Mouse (Mus musculus) limb, embryonic 12.5 days (tissue): ENCODE data around the gene Itpr1. TPM values are rescaled to one million over a fixed set of nuclear protein-coding genes. Genes with fewer than 3 reads are reported as not detected.

ENCODE experiments used
- ATAC-seq: fragments of 200-750 bp; cut with Nextera tagmentation; 2 replicates; pipeline ENCODE4 v1.8.0; 2017; ENCODE audit warnings: low read depth, moderate TSS enrichment; ENCODE audit not compliant: insufficient number of reproducible peaks, insufficient read depth, low FRiP score, low TSS enrichment
- H3K27ac ChIP-seq: fragments of 300-500 bp; sonication (generic); 2 replicates; pipeline ENCODE4 v1.5.1; 2016; ENCODE audit warnings: mild to moderate bottlenecking, moderate library complexity
- H3K27me3 ChIP-seq: fragments of 300-500 bp; sonication (generic); 2 replicates; pipeline ENCODE4 v1.6.1; 2016; ENCODE audit warnings: mild to moderate bottlenecking, moderate library complexity
- H3K36me3 ChIP-seq: fragments of 300-500 bp; sonication (generic); 2 replicates; pipeline ENCODE4 v1.6.1; 2016; ENCODE audit warnings: mild to moderate bottlenecking, moderate library complexity
- H3K4me1 ChIP-seq: fragments of 300-500 bp; sonication (generic); replicated peaks from 2 replicates; pipeline ENCODE4 v1.6.1; 2016
- H3K4me2 ChIP-seq: fragments of 300-500 bp; sonication (generic); 2 replicates; pipeline ENCODE4 v1.6.1; 2016; ENCODE audit warnings: mild to moderate bottlenecking, moderate library complexity
- H3K4me3 ChIP-seq: fragments of 300-500 bp; sonication (generic); replicated peaks from 2 replicates; pipeline ENCODE4 v1.5.1; 2016; ENCODE audit warnings: mild to moderate bottlenecking
- H3K9ac ChIP-seq: fragments of 300-500 bp; sonication (generic); replicated peaks from 2 replicates; pipeline ENCODE4 v1.6.1; 2016; ENCODE audit warnings: mild to moderate bottlenecking, moderate library complexity
- H3K9me3 ChIP-seq: fragments of 300-500 bp; sonication (generic); 2 replicates; pipeline ENCODE4 v1.6.1; 2016; ENCODE audit warnings: mild to moderate bottlenecking, moderate library complexity
- WGBS: fragments of 180-500 bp; shearing (Covaris S2); methylation state at CpG from one replicate; pipeline ENCODE4 v1.1.7; 2016; 5-methylcytosine and 5-hydroxymethylcytosine counted together
- microRNA-seq: library from miRNA; unstranded; fragments of <30 nt; microRNA quantifications from one replicate; pipeline ENCODE4, GENCODE M21; 2017
- polyA plus RNA-seq: library from polyadenylated mRNA; unstranded; fragments of >200 nt; fragmentation: Nextera tagmentation; extraction: Ambion mirVana; gene quantifications from 2 replicates; pipeline ENCODE4 v1.2.1, GENCODE M21; 2016

Itpr1 gene
- polyA plus RNA-seq, 1 experiment from 2014 or later, result 10.4 TPM

DNA sequence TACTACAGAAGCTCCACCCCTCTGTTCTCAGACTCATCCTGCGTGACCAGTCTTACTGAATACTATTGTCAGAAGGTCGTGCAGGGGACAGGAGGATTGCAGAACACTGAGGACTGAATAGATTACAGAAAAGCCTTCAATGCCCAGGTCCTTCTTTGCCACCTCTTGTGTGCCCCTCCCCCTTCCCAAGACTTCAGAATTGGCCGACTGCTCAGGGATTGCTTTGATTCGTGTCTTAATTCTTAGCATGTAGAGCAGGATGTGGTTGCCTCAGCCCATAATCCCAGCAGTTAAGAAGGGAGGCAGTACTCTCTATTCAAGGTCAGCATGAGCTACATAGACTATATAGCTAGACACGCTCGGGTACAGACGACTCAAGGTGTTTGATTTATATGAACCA lies 359.8 kb downstream of the Itpr1 start:
- WGBS, result 68% methylated on average over 7 of the region's 7 CpGs
- no peak overlapping the region for H3K4me3 ChIP-seq
- H3K36me3 ChIP-seq, result no peaks in the 10 kb centered on the region
- H3K4me2 ChIP-seq, result no peak overlapping the region
- H3K9ac ChIP-seq, result no peak overlapping the region
- H3K27me3 ChIP-seq, result no peaks in the 10 kb centered on the region
- no peak for ATAC-seq
- H3K27ac ChIP-seq, result no peak overlapping the region
- H3K4me1 ChIP-seq, result peaks cover 24% of the 10 kb centered on the region
- H3K9me3 ChIP-seq, result no peaks in the 10 kb centered on the region

DNA sequence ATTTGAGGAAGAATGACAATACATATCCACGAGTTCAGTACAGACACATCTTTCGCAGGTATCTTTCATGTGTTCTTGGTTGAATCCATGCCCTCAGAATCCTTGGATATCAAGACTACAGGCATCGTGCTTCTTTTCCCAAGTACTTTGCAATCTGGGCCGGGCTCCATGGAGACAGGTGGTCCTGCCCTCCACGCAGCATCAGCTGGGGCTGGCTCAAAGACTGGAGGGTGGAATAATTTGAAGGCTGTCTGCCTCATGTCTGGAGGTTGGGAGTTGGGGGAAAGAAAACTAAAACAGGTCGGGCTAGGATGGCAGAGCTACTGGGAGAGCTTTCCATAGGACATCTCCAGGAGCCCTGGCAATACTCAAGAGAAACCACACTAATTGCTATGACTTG lies 364.2 kb downstream of the Itpr1 start:
- no peaks in the 10 kb centered on the region; the same call in 1 of the 2 replicates for H3K27me3 ChIP-seq
- no peaks in the 10 kb centered on the region for H3K4me1 ChIP-seq
- ATAC-seq, result no peak

DNA sequence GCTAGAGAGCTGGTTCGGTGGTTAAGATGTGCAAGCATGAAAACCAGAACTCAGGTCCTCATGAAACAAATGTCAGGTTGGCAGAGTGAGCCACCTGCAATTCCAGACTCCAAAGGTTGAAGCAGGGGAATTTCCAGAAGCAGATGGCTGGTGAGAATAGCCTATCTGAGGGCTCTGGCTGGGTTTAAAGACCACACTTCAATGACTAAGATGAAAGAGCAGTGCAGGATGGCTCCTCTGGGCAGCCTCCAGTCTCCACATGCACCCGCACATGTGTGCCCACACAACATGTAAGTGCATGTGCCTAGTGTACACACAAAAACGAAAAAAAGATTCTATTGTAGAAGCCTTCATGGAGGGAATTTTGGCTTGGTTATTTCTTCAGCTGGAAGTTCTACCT lies 375.5 kb downstream of the Itpr1 start:
- no peaks in the 10 kb centered on the region for H3K36me3 ChIP-seq
- no peak for ATAC-seq
- 83% methylated on average over 3 of the region's 3 CpGs for WGBS
- no peak overlapping the region for H3K4me2 ChIP-seq
- H3K9ac ChIP-seq, result no peak overlapping the region
- no peaks in the 10 kb centered on the region for H3K4me1 ChIP-seq
- no peak overlapping the region for H3K27ac ChIP-seq
- no peaks in the 10 kb centered on the region for H3K27me3 ChIP-seq
- H3K9me3 ChIP-seq, result no peaks in the 10 kb centered on the region
- H3K4me3 ChIP-seq, result no peak overlapping the region

More for the DNA sequence above, 364.2 kb downstream of the Itpr1 start:
- Histone ChIP-seq H3K4me2 (no peak overlapping the region), H3K9ac (no peak overlapping the region), H3K27ac (no peak overlapping the region), H3K36me3 (no peaks in the 10 kb centered on the region), H3K9me3 (no peaks in the 10 kb centered on the region), H3K4me3 (no peak overlapping the region)
- 88% methylated on average over 6 of the region's 6 CpGs for WGBS

- WGBS, result 78% methylated on average over 8 of the region's 8 CpGs
- Histone ChIP-seq H3K36me3 (no peaks in the 10 kb centered on the region), H3K4me3 (no peak overlapping the region), H3K4me2 (no peak overlapping the region), H3K27me3 (no peaks in the 10 kb centered on the region; the same call in 1 of the 2 replicates), H3K9me3 (no peaks in the 10 kb centered on the region), H3K27ac (no peak overlapping the region), H3K9ac (no peak overlapping the region), H3K4me1 (no peaks in the 10 kb centered on the region)
- no peak for ATAC-seq
These were observed 379.3 kb downstream of the Itpr1 start for GRCm38 (mm10) chr6:108592227-108592626.

GRCm38 (mm10) chr6:108592636-108593035 lies 379.7 kb downstream of the Itpr1 start:
- ATAC-seq, result no peak
- 68% methylated on average over 6 of the region's 6 CpGs for WGBS

DNA sequence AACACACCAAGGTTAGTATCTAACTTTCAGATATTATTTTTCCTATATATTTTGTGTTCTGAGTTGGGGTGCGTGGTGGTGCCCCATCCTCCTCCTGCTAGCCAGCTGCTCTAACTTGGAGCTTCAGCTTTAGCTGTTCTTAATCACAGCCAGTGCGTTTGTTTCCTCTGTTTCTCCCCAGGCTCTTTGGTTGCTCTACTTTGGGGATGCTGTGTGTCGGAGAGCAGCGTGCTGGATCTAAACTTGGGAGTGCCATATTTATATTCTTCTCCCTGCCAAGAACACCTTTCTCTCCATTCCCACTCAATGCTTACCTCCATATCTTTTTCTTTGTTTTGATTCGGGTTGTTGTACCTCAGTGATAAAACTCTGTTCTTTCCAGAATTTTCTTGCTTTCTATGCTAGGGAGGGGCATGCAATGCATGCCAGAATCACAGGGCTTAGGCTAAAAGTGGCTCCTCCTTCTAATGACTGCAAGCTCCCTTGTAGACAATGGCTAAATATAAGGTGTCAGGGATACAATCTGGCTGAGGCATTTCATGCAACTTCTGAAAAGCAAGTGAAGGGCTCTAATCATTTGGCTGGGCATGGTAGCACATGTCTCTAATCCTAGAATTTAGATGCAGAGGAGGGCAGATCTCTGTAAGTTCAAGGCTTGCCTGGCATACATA lies 381.4 kb downstream of the Itpr1 start:
- Histone ChIP-seq H3K9ac (no peak overlapping the region), H3K4me2 (no peak overlapping the region), H3K27me3 (no peaks in the 10 kb centered on the region; the same call in 1 of the 2 replicates), H3K27ac (no peak overlapping the region), H3K4me1 (no peaks in the 10 kb centered on the region), H3K9me3 (no peaks in the 10 kb centered on the region), H3K36me3 (no peaks in the 10 kb centered on the region), H3K4me3 (no peak overlapping the region)
- no peak for ATAC-seq
- 79% methylated on average over 5 of the region's 5 CpGs for WGBS

More at GRCm38 (mm10) chr6:108592636-108593035, 379.7 kb downstream of the Itpr1 start:
- Histone ChIP-seq H3K4me2 (no peak overlapping the region), H3K36me3 (no peaks in the 10 kb centered on the region), H3K4me1 (no peaks in the 10 kb centered on the region), H3K27me3 (no peaks in the 10 kb centered on the region; the same call in 1 of the 2 replicates), H3K9ac (no peak overlapping the region), H3K9me3 (no peaks in the 10 kb centered on the region), H3K4me3 (no peak overlapping the region), H3K27ac (no peak overlapping the region)

DNA sequence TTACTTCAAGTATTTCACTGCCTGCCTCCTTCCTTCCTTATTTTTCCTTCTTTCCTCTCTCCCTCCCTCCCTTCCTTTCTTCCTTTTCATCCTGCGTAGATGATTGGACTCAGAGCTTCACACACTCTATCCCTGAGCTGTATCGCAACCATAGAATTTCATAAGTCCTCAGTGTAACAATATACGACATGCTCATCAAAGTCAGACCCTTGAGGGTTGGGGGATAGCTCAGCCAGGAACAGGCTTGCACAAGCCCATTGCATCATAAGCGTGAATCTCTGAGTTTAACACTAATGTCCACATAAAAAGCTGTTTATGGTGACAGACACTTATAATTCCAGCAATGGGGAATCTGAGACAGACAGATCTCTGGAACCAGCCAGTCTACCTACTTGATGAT lies 385.8 kb downstream of the Itpr1 start:
- Histone ChIP-seq H3K4me2 (no peak overlapping the region), H3K27ac (no peak overlapping the region), H3K9me3 (no peaks in the 10 kb centered on the region), H3K36me3 (no peaks in the 10 kb centered on the region), H3K4me1 (no peaks in the 10 kb centered on the region), H3K27me3 (no peaks in the 10 kb centered on the region; the same call in 1 of the 2 replicates), H3K4me3 (no peak overlapping the region), H3K9ac (no peak overlapping the region)
- 81% methylated on average over 4 of the region's 4 CpGs for WGBS
- ATAC-seq, result no peak

- Histone ChIP-seq H3K9ac (no peak overlapping the region), H3K36me3 (no peaks in the 10 kb centered on the region), H3K4me3 (no peak overlapping the region), H3K9me3 (no peaks in the 10 kb centered on the region), H3K27me3 (no peaks in the 10 kb centered on the region; the same call in 1 of the 2 replicates), H3K27ac (no peak overlapping the region), H3K4me2 (no peak overlapping the region), H3K4me1 (no peaks in the 10 kb centered on the region)
- ATAC-seq, result no peak
- WGBS, result 88% methylated on average over 2 of the region's 2 CpGs
These were observed 386.4 kb downstream of the Itpr1 start for GRCm38 (mm10) chr6:108599317-108599716.

Small RNA genes lying within 50 kb of the gene (microRNA-seq; reads per million reads assigned to microRNA genes)
- gene Mir7661, result not detected

Other genes starting within 250 kb of the Itpr1 start
- gene Setmar, start 148.1 kb upstream of the Itpr1 start, polyA plus RNA-seq, result 7.0 and 7.2 TPM in 2 replicates
- 18.4 and 18.9 TPM in 2 replicates for gene Sumf1, start 27.5 kb upstream of the Itpr1 start, polyA plus RNA-seq